Mouse (Mus musculus) common myeloid progenitor, adult 5-6 weeks (primary cell): ENCODE data around the gene Rab3gap1. TPM values are rescaled to one million over a fixed set of nuclear protein-coding genes. Genes with fewer than 3 reads are reported as not detected.
A peak's percentile ranks its signal among the peaks of the same experiment; 100 is the strongest.
"Not testable (repeated sequence)": the region's sequence is repeated elsewhere in the genome, so short reads cannot be mapped to it uniquely, and the experiment has no call there.

Source experiments
- ATAC-seq: replicated peaks from 2 replicates; pipeline ENCODE4 v1.8.0; 2016; ENCODE audit warnings: low read depth, mild to moderate bottlenecking, moderate TSS enrichment, inconsistent platforms; ENCODE audit not compliant: poor library complexity, severe bottlenecking
- total RNA-seq: library from RNA; stranded (forward); fragments of 200-1000, 187-1606 nt; gene quantifications from 2 replicates; pipeline ENCODE4 v1.2.3, GENCODE M21; 2017

The Rab3gap1 gene
- total RNA-seq, 1 experiment from 2014 or later, result 48.1 TPM

DNA sequence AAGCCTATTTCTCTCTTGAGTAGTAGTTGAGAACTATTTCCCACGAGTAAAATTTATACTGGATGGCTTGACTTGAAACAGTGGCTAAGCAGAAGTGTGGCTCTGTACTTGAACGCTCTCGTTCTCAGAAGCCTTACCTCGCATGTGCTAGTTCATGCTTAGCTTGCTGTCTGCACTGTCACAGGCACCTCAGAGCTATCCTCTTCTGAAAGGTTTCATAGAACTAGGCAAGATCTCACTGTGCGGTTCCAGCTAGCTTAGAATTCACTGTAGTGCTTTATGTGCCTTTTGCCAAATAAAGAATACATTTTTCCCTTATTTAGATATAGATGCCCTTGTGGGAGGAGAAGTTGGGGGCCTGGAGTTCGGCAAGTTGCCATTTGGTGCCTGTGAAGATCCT, 46.7 kb downstream of the Rab3gap1 start:
- no peak for ATAC-seq

GRCm38 (mm10) chr1:127915802-127916201, 47.2 kb downstream of the Rab3gap1 start:
- ATAC-seq, result no peak

- ATAC-seq, result no peak
Observed at GRCm38 (mm10) chr1:127933405-127933804, 64.8 kb downstream of the Rab3gap1 start.

GRCm38 (mm10) chr1:127934322-127934721, 65.7 kb downstream of the Rab3gap1 start:
- no peak for ATAC-seq

DNA sequence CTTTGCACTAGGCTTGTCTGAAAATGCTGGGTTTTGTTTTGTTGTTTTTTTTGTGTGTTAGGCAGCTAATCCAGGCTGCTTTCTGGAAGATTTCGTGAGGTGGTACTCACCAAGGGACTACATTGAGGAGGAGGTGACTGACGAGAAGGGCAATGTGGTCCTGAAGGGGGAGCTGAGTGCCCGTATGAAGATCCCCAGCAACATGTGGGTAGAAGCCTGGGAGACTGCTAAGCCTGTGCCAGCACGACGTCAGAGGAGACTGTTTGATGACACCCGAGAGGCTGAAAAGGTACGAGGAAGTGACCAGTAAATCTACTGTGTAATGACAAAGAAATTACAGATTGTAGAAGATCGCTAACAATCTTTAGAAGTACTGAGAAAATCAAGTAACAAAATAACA, 68.7 kb downstream of the Rab3gap1 start:
- ATAC-seq, result no peak

GRCm38 (mm10) chr1:127942231-127942630, 73.7 kb downstream of the Rab3gap1 start:
- ATAC-seq, result no peak

GRCm38 (mm10) chr1:127943516-127943915, 74.9 kb downstream of the Rab3gap1 start:
- ATAC-seq, result no peak

GRCm38 (mm10) chr1:127945696-127946575, 77.4 kb downstream of the Rab3gap1 start:
- no peak for ATAC-seq

GRCm38 (mm10) chr1:127946615-127947249, 78.2 kb downstream of the Rab3gap1 start:
- ATAC-seq, result no peak

- no peak for ATAC-seq
Observed at GRCm38 (mm10) chr1:127948748-127949147, 80.2 kb downstream of the Rab3gap1 start.

DNA sequence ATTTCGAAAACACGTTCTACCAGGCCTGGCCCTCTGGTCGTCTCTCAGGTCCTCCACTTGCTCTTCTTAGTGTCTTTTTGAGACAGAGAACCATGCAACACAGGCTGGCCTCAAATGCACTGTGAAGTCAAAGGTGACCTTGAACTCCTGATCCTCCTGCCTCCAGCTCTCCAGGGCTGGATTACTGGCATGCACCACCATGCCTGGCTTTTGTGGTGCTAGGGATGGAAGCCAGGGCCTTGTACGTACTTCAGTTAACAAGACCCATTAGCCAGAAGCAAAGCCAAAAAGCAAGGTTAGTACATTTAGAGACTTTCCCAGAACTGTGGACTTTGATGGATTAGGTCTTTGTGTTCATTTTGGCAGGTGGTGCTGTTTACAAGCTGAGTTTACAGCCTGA, 83.7 kb downstream of the Rab3gap1 start:
- ATAC-seq, result no peak

GRCm38 (mm10) chr1:127954198-127954597, 85.6 kb downstream of the Rab3gap1 start:
- not testable (repeated sequence) for ATAC-seq

DNA sequence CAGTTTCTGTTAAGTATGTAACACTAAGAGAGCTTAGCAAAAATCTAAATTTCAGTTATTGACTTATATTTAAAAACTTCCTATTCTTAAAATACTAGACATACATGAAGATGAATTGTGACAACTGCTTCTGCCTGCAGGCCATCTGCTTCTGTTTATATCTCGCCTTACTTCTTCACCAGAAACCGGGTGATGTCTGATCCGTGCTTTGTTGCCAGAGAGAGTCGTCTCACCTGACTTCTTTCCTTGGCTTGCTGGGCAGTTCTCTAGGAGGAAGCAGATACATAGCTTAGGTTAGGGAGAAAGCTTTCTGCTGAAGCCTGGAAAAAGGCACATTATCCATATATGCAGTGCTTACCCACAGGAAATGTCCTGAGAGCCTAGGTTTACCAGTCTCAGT, 86.2 kb downstream of the Rab3gap1 start:
- ATAC-seq, result no peak

GRCm38 (mm10) chr1:127956524-127956923, 88.0 kb downstream of the Rab3gap1 start:
- no peak for ATAC-seq

DNA sequence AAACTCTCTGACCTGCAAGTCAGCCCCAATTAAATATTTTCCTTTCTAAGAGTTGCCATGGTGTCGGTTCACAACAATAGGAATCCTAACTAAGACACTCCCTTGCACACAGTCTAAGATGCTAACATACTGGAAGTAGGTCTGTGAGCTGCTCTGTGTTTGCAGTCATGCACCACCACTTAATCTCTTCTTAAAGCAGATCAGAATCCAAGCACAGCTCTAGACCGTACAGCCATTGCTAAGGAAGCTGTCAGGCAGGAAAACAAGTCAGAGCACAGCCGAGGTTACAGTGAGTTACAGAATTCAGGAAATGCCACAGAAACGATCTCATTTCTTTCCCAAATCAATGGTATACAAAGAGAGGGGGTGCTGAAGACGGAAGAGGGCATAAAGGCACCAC, 90.2 kb downstream of the Rab3gap1 start:
- no peak for ATAC-seq

GRCm38 (mm10) chr1:127959312-127959718, 90.7 kb downstream of the Rab3gap1 start:
- no peak for ATAC-seq

DNA sequence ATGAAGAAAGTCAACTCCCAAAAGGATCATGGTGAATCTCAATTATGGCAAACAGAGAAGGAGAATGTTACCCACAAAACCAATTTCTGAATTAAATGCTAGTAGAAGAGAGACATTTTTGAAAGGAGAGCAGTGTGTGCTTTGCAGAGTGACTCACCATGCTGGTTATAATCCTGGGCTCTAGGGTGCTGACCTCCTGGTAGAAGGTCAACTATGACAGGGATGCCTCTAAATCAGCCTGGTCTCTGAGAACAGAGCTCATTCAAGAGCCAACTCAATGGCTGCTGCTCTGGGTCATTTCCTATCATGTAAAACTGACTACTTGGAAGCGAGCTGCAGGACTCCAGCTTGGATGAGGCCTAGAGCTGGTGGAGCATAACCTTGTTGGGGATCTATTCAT, 92.6 kb downstream of the Rab3gap1 start:
- ATAC-seq, result no peak

DNA sequence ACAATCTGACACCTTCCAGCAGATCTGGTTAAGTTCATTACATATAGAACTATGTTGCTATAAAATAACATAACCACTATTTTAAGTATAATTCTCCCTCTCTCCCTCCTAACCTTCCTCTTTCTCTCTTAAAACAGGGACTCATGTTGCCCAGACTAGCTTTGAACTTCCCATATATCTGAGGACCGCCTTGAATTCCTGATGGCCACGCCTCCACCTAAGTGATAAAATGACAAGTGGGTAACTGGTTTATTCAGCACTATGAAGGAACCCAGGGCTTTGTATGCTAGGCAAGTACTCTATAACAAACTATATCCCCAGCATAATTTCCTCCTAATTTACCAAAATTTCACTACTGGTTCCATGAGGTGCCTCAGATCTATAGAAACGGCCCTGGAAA, 94.8 kb downstream of the Rab3gap1 start:
- ATAC-seq, result no peak

GRCm38 (mm10) chr1:127970870-127971269, 102.3 kb downstream of the Rab3gap1 start:
- no peak for ATAC-seq

- no peak for ATAC-seq
Observed at GRCm38 (mm10) chr1:127974082-127974481, 105.5 kb downstream of the Rab3gap1 start.

- peak; percentile 79 for ATAC-seq
Observed at GRCm38 (mm10) chr1:127975676-127976075, 107.1 kb downstream of the Rab3gap1 start.
